Mouse (Mus musculus): ENCODE data around the gene Olfr1431.
"Not testable (repeated sequence)": the region's sequence is repeated elsewhere in the genome, so short reads cannot be mapped to it uniquely, and the experiment has no call there.

Olfr1431 gene

GRCm38 (mm10) chr19:12200334-12200733 lies at the start of gene Olfr1431:
Olfr1431 (plus strand) TSS chr19:12200634.
- no peak for DNase-seq (ENCODE audit: low spot score)

GRCm38 (mm10) chr19:12170062-12170599 lies 30.3 kb upstream of the Olfr1431 start, which contains the start of gene Olfr1555-ps1:
Olfr1555-ps1 (minus strand) TSS chr19:12170112.
- DNase-seq (ENCODE audit: low spot score) = not testable (repeated sequence)

DNA sequence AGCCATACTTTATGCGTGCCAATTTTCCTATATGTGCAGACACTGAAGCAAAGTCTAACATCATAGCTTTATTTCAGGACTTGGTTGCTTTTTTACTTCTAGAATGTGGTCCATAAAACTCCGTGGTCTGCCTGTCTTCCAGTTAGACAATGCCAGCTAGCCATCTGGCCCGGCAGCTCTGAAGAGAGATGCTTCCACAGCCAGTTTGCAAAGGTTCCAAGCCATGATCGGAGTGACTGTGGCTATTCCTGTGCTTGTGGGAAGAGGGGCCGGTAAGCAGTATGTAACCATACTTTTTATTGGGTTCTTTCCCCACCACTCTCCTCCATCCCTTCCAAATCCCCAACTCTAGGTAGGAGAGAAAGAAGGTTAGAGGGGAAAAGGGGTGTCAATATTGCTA lies 25.0 kb upstream of the Olfr1431 start:
- DNase-seq (ENCODE audit: low spot score) = not testable (repeated sequence)

DNA sequence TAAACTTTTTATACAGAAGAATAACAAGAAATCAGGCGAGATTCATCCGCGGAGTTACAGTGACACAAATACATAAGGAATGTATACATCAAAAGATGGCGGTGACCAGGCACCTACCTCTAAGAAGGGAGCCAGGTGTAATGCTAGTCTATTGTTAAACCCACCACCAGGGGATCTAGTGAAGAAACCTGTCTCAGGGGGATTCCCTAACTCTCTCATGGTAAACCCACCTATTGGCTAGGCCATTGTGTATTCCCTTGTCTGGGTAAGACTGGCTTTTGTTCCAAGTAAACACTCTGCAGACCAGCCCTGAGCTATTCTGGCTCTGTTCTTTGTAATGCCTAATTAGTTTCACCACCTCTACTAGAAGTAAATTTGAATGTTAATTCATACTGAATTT lies 1.4 kb upstream of the Olfr1431 start:
- not testable (repeated sequence) for DNase-seq (ENCODE audit: low spot score)

DNA sequence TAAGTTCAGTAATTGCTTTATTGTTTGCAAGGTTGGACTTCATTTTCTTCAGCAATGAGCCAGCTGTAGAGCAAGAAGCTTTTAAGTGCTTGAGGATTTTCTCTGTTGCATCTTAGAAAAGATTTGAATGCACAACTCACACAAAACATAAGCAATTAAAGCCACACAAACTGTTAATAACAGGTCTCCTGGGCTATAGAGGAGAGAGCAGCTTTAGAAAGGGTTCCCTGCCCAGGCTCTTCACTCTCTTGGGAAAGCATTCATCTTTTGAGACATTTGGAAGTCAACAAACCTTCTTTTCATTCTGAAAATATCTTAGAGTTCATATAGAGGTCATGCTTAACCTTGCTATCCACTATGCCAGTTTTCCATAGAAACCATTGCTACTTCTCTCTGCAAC lies 32.1 kb downstream of the Olfr1431 start, which contains the start of gene Olfr1432:
Gene Olfr1432 (minus strand): TSS at position 101 of the 400 bp plus-strand sequence.
- not testable (repeated sequence) for DNase-seq (ENCODE audit: low spot score)

DNA sequence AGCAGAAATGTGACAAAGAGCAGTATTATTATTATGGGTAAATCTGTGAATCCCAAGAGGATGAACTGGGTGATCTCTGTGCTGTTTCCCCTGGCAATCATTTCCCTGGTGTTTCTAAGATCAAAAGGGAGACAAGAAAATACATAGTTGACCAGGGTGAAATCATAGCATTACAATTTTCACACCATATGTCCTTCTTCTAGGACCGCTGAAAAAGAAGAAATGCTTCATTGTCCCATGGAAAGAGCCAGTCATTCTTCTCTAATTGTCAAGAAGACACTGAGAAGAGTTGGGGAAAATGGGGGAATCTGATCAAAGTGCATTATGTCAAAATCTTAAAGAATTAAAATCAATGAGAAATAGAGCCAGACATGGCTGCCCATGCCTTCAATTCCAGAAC lies 41.1 kb downstream of the Olfr1431 start, which contains the start of gene Olfr262:
Gene Olfr262 (minus strand): TSS at position 101 of the 400 bp plus-strand sequence.
- DNase-seq (ENCODE audit: low spot score) = no peak

- DNase-seq (ENCODE audit: low spot score) = no peak
Observed at GRCm38 (mm10) chr19:12260732-12261131, 60.3 kb downstream of the Olfr1431 start, which contains the start of gene Olfr235. Olfr235 (plus strand) TSS chr19:12261032.
